Mouse (Mus musculus): ENCODE measurements around the gene Tcte3.
"Not testable (repeated sequence)": the region's sequence is repeated elsewhere in the genome, so short reads cannot be mapped to it uniquely, and the experiment has no call there.

Gene Tcte3

GRCm38 (mm10) chr17:15041175-15041729, at the start of gene Tcte3, which contains the start of the genes Ermard and Gm3448:
Gene Tcte3 (minus strand): TSS chr17:15041488.
Gene Ermard (plus strand): TSS chr17:15041208.
Gene Gm3448 (minus strand): TSS chr17:15041537.
- peak; percentile 55 for DNase-seq

DNA sequence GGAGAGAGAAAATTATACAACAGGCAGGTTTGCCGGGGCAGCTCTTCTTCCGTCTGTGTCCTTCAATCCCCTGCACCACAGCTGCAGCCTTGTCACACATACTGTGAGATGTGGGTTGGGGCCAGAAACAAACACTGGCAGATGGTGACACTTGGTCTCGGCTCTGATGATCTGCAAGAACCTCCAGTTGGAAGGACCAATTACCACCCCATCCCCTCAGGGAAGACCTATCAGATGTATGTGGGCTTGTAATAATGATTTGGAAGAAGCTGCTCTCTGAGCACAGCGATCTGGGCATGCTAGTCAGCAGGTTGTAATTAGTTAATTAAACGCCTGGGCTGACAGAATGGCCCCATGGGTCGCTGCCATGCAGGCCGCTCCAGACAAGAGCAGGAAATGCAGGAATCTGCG, 47.3 kb upstream of the Tcte3 start:
- no peak for DNase-seq

GRCm38 (mm10) chr17:15088166-15088565, 46.9 kb upstream of the Tcte3 start:
- no peak for DNase-seq

- DNase-seq = no peak
Observed at GRCm38 (mm10) chr17:15085006-15085405, 43.7 kb upstream of the Tcte3 start.

GRCm38 (mm10) chr17:15084226-15084848, 43.0 kb upstream of the Tcte3 start:
- no peak for DNase-seq

- DNase-seq = no peak
Observed at GRCm38 (mm10) chr17:15077536-15077935, 36.2 kb upstream of the Tcte3 start.

DNA sequence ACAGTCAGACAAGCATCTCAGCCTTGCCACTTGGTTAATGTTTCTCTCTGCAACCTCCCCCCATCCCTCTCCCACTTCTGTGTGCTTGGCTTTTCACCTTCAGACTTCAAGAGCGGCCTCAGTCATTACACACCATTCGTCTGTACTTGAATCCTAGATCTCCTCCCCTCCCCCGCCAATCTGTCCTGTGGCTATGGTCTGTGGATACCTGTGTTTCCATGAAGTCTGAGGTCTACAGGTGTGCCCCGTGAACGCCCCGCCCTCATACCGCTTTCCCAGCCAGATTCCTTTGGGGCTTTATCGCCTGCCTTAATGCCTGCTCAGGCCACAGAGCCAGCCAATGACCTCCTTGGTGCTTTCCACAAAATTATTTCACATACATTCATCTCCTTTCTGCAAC, 33.7 kb upstream of the Tcte3 start:
- no peak for DNase-seq

- no peak for DNase-seq
Observed at GRCm38 (mm10) chr17:15072211-15072610, 30.9 kb upstream of the Tcte3 start.

DNA sequence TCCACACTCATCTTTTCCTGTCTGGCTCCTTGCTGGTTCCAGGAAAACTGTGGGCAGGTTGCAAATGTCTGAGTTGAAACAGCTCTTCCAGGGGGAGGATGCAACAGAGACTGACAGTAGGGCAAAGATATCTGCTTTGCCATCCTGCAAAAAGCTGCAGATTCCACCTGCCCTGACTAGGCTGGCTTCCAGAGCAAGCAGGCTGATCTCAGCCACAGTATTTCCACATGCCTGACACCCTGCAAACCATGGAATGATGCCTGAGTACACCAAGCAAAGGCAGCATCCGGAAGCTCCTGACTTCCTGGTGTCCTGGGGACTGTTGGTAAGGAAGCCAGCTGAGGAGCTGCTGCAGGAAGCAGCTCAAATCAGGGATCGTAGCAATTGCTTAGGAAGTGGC, 27.8 kb upstream of the Tcte3 start:
- no peak for DNase-seq

DNA sequence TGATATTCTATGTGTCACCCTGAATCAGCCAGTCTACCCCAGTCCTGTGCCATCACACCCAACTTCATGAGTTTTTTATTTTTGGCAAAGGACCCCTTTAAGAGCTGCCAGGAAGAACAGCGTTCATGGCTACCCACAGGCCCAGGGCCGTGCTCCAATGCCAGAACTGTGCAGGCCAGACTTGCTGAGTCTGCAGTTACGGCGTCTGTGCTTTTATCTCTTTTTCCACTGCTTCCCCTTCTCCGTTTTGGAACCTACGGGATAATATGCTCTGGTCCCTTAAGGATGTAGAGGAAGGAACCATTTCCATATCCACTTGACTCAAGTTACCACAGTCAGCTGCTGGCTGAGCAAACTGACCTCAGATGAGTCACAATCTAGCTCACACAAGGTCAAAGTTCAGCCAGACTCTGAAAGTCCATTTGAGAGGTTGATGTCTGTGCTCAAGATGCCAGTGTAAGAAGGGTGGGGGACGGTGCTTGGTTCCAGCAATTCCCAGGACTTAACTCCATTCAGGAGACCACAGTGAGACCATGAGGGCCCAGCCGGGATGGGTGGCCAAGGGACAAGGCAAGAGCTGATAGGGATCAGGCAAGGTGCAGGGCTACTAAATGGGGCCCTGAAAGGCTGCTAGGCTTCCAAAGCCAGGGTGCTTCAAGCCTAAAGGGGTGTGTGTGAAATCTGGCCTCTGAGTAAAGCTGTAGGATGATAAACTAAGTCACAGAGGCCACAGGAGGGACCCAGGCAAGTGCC, 26.9 kb upstream of the Tcte3 start:
- DNase-seq = no peak

DNA sequence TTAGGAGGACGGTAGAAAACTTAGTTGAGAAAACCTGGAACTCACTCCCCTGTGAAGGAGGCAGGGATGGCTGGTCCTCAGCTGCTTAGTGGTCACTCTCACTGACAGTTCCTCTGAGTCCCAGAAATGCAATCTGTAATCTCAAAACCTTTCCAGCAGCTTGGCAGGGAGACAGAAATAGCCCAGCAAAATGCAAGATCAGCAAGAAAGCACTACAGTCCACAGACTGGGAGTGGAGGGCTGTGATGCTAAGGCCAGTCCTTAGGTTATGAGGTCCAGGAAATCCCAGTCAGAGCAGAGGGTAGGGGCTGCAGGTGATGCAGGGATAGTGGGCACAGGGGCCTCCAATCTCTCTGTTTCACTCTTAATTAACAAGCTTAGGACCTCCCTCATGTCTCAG, 25.6 kb upstream of the Tcte3 start:
- no peak for DNase-seq

DNA sequence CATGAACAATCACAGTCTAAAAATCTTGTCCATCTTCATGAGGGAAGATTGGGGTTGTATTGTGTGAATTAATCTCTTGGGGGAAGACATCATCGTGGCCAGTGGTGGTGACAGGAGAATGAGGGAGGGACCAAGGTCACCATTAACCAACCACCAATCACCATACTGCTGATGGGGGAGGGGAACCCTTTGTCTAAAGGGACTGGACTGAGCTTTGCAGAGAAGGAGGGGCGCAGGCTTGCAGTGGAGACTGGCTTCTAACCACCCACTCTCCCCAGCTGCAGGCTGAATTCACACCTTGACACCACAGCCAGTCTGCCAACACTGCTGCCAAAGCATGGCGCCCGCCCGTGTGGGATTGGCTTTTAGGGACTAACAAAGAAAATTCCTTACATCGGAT, 24.8 kb upstream of the Tcte3 start:
- DNase-seq = no peak

- DNase-seq = peak; percentile 23
Observed at GRCm38 (mm10) chr17:15065391-15066024, 24.2 kb upstream of the Tcte3 start.

DNA sequence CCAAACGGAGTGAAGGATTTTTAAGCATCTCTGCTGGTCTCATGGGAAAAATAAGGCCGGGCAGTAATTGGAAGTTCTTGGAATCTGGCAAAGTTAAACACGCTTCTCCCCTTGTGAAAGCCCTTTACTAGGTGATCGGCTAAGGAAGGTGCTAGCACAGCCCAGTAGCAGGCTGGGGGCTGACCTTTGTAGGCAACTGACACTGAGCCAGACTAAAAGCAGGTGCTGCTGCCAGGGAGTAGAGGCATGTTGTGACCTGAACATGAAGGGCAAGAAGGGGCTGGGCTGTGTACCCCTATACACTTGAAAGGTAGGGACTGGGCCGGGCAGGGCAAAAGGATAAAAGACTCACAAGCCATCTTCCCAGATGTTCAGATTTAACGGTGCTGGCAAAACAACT, 19.1 kb upstream of the Tcte3 start:
- no peak for DNase-seq

DNA sequence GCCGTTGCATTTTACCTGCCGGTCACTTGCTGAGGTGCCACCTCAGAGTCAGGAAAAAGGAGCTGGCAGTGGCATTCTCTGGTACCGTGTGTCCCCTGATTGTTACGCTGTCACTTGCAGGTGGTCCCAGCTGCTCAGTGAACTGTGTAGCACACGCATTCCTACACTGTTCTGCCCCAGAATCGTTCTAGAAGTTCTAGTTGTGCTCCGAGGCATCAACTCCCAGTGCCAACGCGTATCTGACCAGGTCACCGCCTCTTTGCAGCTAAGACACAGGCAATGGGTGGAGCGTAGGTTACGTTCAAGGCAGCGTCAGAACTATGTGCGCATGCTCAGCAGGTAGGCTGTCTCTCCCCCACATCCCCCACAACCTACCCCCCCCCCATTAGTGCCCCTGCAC, 18.4 kb upstream of the Tcte3 start:
- DNase-seq = no peak

DNA sequence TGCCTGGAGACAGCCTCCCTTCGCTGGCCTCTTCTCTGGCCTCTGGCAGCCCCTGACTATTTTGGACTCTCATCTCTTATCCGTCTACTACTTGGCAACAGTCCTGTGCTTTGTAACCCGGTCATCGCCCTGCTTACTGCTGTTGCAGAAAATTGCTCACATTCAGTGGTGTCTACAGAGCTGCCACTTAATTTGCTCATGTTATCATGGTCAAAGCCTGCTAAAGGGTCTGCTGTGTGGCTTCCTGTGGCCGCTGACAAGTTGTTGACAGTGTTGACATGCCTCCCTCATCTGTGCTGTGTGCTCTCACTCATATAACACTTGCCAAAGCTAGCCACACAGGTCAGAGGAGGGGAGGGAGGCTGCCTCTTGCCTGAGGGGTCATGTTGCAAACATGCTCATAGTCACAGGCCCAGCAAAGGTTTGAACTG, 16.9 kb upstream of the Tcte3 start:
- DNase-seq = no peak

GRCm38 (mm10) chr17:15055925-15056324, 14.6 kb upstream of the Tcte3 start:
- DNase-seq = no peak

DNA sequence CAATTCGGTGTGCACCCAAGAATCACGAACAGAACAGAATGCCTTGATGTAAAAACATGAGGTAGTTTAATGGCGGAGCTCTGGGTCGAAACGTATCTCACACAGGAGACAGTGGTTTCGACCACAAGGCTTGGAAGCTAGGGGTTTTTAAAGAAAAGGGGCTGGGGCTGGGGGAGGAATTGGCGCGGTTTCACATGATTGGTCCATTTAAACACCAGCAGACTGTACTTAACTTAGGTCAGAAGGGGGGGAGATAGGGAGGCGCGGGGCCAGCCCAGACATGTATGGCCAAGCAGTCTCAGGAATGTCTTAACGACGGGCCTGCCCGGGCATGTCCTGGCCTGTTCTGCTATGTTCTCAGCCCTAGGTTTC, 12.5 kb upstream of the Tcte3 start:
- DNase-seq = not testable (repeated sequence)

DNA sequence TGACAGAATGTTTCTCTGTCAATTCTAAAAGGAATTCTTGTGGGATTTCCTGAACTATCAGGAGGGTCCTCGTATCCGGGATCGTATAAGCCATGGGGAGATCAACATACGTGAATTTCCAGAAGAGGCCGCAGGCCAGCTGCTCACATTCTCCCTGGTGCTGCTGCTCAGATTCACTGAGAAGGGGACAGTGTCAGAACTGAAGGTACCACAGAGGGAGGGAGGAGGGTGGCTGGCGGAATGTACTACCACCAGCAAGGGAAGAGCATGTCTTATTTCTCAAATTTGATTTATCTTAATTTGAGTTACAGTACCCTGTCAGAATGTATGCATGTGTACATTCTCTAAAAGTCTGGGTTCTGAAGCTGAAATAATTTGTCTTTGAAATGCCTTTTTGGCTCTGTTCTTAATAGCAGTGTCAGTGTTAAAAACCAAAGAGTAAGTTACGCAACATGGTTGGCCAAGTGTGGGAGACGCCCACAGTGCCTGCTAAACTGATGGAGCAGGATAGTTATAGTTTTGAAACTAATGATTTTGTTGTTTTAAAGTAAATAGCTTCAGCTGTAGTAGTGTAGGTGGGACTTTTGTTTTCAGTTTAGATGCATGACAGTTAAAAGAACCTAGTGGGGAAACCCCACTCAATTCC, 12.0 kb upstream of the Tcte3 start:
- DNase-seq = not testable (repeated sequence)

DNA sequence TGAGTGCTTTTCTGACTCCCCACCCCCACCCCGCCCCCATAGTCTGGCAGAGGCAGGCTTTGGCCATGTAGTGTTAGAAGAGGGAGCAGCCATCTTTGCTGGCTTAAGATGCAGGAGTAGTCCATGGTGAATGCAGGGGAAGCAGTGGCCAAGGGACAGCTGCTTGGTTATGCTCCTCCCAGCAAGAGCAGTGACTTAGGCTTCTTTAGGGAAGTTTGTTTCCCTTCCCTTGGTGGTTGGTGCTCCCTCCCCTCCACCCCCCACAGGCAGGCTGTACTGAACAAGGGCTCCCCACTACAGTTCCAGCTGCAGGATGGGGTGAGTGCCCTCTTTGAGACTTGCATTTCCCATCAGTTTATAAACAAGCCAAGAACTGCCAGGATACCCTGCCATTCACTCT, 11.5 kb upstream of the Tcte3 start:
- DNase-seq = not testable (repeated sequence)

DNA sequence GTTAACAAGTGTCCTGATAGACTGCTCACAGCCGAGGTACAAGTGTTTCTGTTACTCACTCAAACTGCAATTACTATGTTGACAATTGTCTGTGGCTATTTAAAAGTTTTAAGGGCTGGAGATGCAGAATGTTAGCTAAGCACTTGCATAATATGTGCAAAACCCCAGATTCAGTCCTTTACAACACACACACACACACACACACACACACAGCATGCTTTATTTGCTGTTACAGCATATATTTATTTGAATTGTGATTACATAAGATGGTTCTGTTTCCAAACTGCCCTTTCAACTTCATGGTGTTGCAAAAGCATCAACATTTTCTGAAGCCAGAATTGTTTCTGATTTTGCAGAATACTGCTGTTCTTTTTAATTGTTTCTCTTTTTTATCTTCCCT, 9.1 kb upstream of the Tcte3 start:
- DNase-seq = not testable (repeated sequence)

DNA sequence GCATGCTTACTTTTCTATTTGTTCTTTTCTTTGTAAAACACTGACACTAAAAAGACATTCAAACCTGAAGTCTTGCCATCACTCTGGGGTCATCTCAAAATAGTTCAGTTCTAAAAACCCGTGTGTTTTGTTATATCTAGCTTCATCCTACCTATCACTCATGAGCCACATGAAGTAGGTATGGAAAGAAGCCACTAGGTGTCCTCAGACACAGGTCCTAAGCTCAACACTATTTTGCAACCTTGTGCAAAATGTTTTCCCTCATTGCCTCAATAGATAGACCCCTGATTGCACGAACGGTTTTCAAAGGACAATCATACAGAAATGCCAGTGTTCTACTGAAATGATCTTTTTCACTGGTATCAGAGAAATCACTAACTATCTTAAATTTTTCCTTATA, 833 bp downstream of the Tcte3 start:
- DNase-seq = not testable (repeated sequence)

GRCm38 (mm10) chr17:15031414-15031813, 9.9 kb downstream of the Tcte3 start:
- not testable (repeated sequence) for DNase-seq

Measured in thymus, postnatal 4 days (tissue).